Comparison of ENCODE assay signal across 11 mouse cellular contexts in the genomic region with DNA sequence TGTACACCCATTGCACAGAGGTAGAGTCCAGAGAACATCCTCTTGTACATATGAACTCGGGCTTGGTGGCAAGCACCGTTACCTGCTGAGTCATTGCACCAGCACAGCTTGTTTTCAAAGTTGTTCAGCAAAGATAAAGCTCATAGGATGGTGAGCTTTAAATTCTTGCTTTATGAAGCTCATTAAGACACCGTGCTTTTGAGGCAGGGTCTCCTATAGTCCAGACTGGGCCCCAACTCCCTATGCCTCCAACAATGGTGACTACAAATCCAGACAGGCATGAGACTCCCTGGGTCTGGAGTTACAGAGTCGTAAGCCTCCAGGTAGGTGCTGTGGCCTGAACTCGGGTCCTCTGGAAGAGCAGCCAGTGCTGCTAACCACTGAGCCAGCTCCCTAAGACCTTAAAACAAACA. TPM values are rescaled to one million over a fixed set of nuclear protein-coding genes. Genes with fewer than 3 reads are reported as not detected.
DNase-seq lines count a peak whose midpoint lies in the region; ATAC-seq and TF ChIP-seq lines count a peak whose summit lies in the region.
"Had no signal": no experiment of that assay in that cellular context is flagged by ENCODE, and none has a peak within 500 bp of the region (broad histone marks: within the 10 kb centered on the region; RNA-seq: fewer than 3 reads in every experiment).

No protein-coding gene starts in this region.

- H3K27me3 ChIP-seq in heart, embryonic 11.5 days (ENCODE audit: control insufficient read depth, insufficient read depth, low read length) = no peaks in the 10 kb centered on the region
- H3K27me3 ChIP-seq in liver, embryonic 15.5 days = no peaks in the 10 kb centered on the region
- H3K27me3 ChIP-seq in hindbrain, postnatal 0 days (ENCODE audit: insufficient read depth, low read length) = no peaks in the 10 kb centered on the region
- H3K27me3 ChIP-seq: hindbrain, embryonic 15.5 days had no signal

- no peaks in the 10 kb centered on the region for H3K9me3 ChIP-seq in heart, embryonic 11.5 days (replicated peaks; ENCODE audit: control insufficient read depth, low read length)
- no peaks in the 10 kb centered on the region for H3K9me3 ChIP-seq in liver, embryonic 15.5 days (replicated peaks)
- no peaks in the 10 kb centered on the region for H3K9me3 ChIP-seq in hindbrain, postnatal 0 days (ENCODE audit: low read length)
- H3K9me3 ChIP-seq: forebrain, embryonic 10.5 days; hindbrain, embryonic 15.5 days had no signal

- H3K4me3 ChIP-seq in heart, embryonic 11.5 days (ENCODE audit: low read depth, low read length) = no peak overlapping the region
- peak overlapping the region; percentile 17; the same call in 1 of the 2 replicates for H3K4me3 ChIP-seq in liver, embryonic 15.5 days (replicated peaks)
- H3K4me3 ChIP-seq in hindbrain, postnatal 0 days (ENCODE audit: low read length) = no peak overlapping the region
- H3K4me3 ChIP-seq: forebrain, embryonic 10.5 days; hindbrain, embryonic 15.5 days had no signal

- no peak overlapping the region for H3K9ac ChIP-seq in heart, embryonic 11.5 days (ENCODE audit: low read depth, low read length)
- peak overlapping the region; percentile 45 for H3K9ac ChIP-seq in liver, embryonic 15.5 days
- H3K9ac ChIP-seq in hindbrain, postnatal 0 days (replicated peaks; ENCODE audit: low read length) = no peak overlapping the region
- H3K9ac ChIP-seq: hindbrain, embryonic 15.5 days had no signal

- H3K4me1 ChIP-seq in heart, embryonic 11.5 days (ENCODE audit: control insufficient read depth, insufficient read depth, low read length) = no peaks in the 10 kb centered on the region
- peaks cover 42% of the 10 kb centered on the region for H3K4me1 ChIP-seq in liver, embryonic 15.5 days (replicated peaks)
- H3K4me1 ChIP-seq in hindbrain, postnatal 0 days (ENCODE audit: insufficient read depth, low read length) = no peaks in the 10 kb centered on the region
- H3K4me1 ChIP-seq: forebrain, embryonic 10.5 days; hindbrain, embryonic 15.5 days had no signal

- peak overlapping the region; percentile 11; the same call in 1 of the 2 replicates for H3K4me2 ChIP-seq in heart, embryonic 11.5 days
- H3K4me2 ChIP-seq in liver, embryonic 15.5 days = peak overlapping the region; percentile 65
- H3K4me2 ChIP-seq in hindbrain, postnatal 0 days (ENCODE audit: low read depth, low read length) = no peak overlapping the region
- H3K4me2 ChIP-seq: hindbrain, embryonic 15.5 days; midbrain, embryonic 11.5 days had no signal

- DNase-seq in heart, adult 11 months = no peak
- DNase-seq in 416B (ENCODE audit: low read depth) = peak; percentile 56
- no peak for DNase-seq in gastrocnemius, adult 8-10 months (ENCODE audit: low spot score in 2 of 2)
- DNase-seq in right cerebral cortex, postnatal 10 days (ENCODE audit: low spot score in 2 of 2) = no peak
- DNase-seq in hindbrain, postnatal 0 days (ENCODE audit: low spot score) = no peak

- no peak for TF ChIP-seq CTCF in hindbrain, postnatal 0 days (IDR thresholded peaks at IDR 0.05; ENCODE audit: low read depth)

- 0 out of 2 replicates have a peak, but pooled peaks have one; percentile 43 for ATAC-seq in heart, embryonic 11.5 days (replicated peaks; ENCODE audit: insufficient number of reproducible peaks, low FRiP score, low TSS enrichment)
- peak; percentile 91 for ATAC-seq in erythroid progenitor cell, adult 5-6 weeks (replicated peaks; ENCODE audit: low FRiP score, poor library complexity, severe bottlenecking)
- peak; percentile 89 for ATAC-seq in liver, embryonic 15.5 days (ENCODE audit: insufficient read depth)
- ATAC-seq in hindbrain, postnatal 0 days = no peak

- H3K27ac ChIP-seq in heart, embryonic 11.5 days (ENCODE audit: low read depth, low read length) = 0 out of 2 replicates have a peak overlapping the region, but pooled peaks have one; percentile 41
- peak overlapping the region; percentile 99 for H3K27ac ChIP-seq in liver, embryonic 15.5 days (replicated peaks)
- no peak overlapping the region for H3K27ac ChIP-seq in hindbrain, postnatal 0 days
- H3K27ac ChIP-seq: forebrain, embryonic 10.5 days; hindbrain, embryonic 15.5 days had no signal

- H3K36me3 ChIP-seq in heart, embryonic 11.5 days (ENCODE audit: control insufficient read depth, insufficient read depth, low read length) = no peaks in the 10 kb centered on the region
- peaks cover 18% of the 10 kb centered on the region for H3K36me3 ChIP-seq in liver, embryonic 15.5 days (replicated peaks)
- H3K36me3 ChIP-seq in hindbrain, postnatal 0 days (ENCODE audit: insufficient read depth, low read length) = 0 out of 2 replicates have a peak, but pooled peaks cover 4% of the 10 kb centered on the region

- WGBS in heart, embryonic 11.5 days (ENCODE audit: insufficient replicate concordance) = 82% methylated on average over 5 of the region's 5 CpGs
- WGBS in liver, embryonic 15.5 days (ENCODE audit: insufficient replicate concordance) = 26% methylated on average over 5 of the region's 5 CpGs
- WGBS in hindbrain, postnatal 0 days = 92% methylated on average over 5 of the region's 5 CpGs

RNA-seq across cellular contexts. Expression of a gene that starts 39.4 kb away (rescaled TPM):
- 409 and 438 TPM in 2 replicates for polyA plus RNA-seq in heart, embryonic 11.5 days (2014; fragmentation: Nextera tagmentation; extraction: Ambion mirVana)
- 195 and 254 TPM in 2 replicates for total RNA-seq in erythroid progenitor cell, adult 5-6 weeks (2015; ENCODE audit: low replicate concordance)
- total RNA-seq in erythroid progenitor cell, adult 5-6 weeks (2017; ENCODE audit: low replicate concordance) = 40.0 and 104 TPM in 2 replicates
- polyA plus RNA-seq in liver, embryonic 15.5 days (2015; fragmentation: Nextera tagmentation; extraction: Ambion mirVana) = 155 and 162 TPM in 2 replicates
- 100 to 1,000 TPM; 211 to 247 (median 228) TPM for total RNA-seq in gastrocnemius, adult 8-10 months (2022)
- total RNA-seq in hindbrain, postnatal 0 days (2014; rRNA removed) = 143 and 148 TPM in 2 replicates
- 412 and 436 TPM in 2 replicates for polyA plus RNA-seq in hindbrain, postnatal 0 days (2015; fragmentation: Nextera tagmentation; extraction: Ambion mirVana)

RNA-seq across cellular contexts. Expression of a gene that starts 55.0 kb away (rescaled TPM):
- polyA plus RNA-seq in heart, embryonic 11.5 days (2014; fragmentation: Nextera tagmentation; extraction: Ambion mirVana) = 29.1 and 32.8 TPM in 2 replicates
- 42.2 and 63.7 TPM in 2 replicates for total RNA-seq in erythroid progenitor cell, adult 5-6 weeks (2015; ENCODE audit: low replicate concordance)
- total RNA-seq in erythroid progenitor cell, adult 5-6 weeks (2017; ENCODE audit: low replicate concordance) = 53.3 and 72.6 TPM in 2 replicates
- polyA plus RNA-seq in liver, embryonic 15.5 days (2015; fragmentation: Nextera tagmentation; extraction: Ambion mirVana) = 35.7 and 37.5 TPM in 2 replicates
- total RNA-seq in gastrocnemius, adult 8-10 months (2022) = 10 to 100 TPM in 1 of 4 experiments, 1 to 10 TPM in 3; 5.8 to 10.3 (median 9.2) TPM
- 43.3 and 43.6 TPM in 2 replicates for total RNA-seq in hindbrain, postnatal 0 days (2014; rRNA removed)
- 35.5 and 36.3 TPM in 2 replicates for polyA plus RNA-seq in hindbrain, postnatal 0 days (2015; fragmentation: Nextera tagmentation; extraction: Ambion mirVana)
